Mouse (Mus musculus) layer of hippocampus, adult 8-10 months (tissue): Measurements from ENCODE around the gene Olfr364-ps1. TPM values are rescaled to one million over a fixed set of nuclear protein-coding genes. Genes with fewer than 3 reads are reported as not detected.

Experiments used
- DNase-seq, 2 experiments: peaks; one replicate each; pipeline ENCODE4 v3.0.0; 2022; ENCODE audit warnings: low spot score in 2 of 2
- total RNA-seq, 4 experiments: library from RNA; stranded (reverse); gene quantifications; 2 replicates each; pipeline ENCODE4 v1.2.4; 2022

The Olfr364-ps1 gene
- total RNA-seq, result not detected

- no peak for DNase-seq
Observed at GRCm38 (mm10) chr2:37139022-37139421, at the start of gene Olfr364-ps1. Olfr364-ps1 (plus strand) TSS chr2:37139322.

DNA sequence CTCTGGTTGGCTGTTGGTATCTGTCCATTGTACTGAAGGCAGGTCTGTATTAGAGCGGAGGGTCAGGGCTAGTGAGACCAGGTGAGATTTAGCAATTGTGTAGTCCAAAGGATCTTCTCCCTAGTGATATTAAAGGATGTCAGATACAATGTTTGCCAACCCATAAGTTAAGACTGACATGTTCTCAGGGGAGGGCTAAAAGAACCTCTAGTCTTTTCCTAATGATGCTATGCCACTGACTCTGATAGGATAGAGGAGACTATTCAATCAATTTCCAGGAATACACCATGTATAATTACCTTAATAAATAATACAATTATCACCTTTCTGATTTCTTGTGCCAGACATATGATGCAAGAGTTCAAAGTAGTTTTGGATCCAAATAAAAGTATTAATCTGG, 21.3 kb upstream of the Olfr364-ps1 start, which contains the start of gene Olfr362:
TSS of gene Olfr362 (minus strand) at position 101 of the 400 bp plus-strand sequence.
- DNase-seq, result no peak

DNA sequence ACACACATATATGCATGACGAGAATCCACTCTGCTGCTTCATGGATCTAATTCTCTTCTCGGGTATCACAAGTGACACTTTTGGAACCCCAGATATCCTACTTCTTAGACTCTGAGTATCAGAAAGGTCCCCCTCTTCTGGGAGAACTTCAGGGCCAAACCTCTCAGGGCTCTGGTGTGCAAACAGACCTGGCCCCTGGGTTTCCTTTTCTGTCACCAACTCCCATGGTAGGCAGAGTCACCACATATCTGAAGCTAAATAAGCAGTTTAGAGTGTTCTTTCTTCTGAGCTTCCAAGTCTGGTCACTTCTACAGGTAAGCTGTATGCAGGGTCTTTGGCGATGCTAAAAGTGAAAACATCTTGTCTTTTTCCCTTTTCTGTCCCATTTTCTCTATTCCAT, 48.8 kb downstream of the Olfr364-ps1 start, which contains the start of gene Olfr365:
TSS of gene Olfr365 (plus strand) at position 301 of the 400 bp plus-strand sequence.
- DNase-seq, result no peak

Other genes starting within 250 kb of the Olfr364-ps1 start
- gene Olfr353, start 246.4 kb upstream of the Olfr364-ps1 start, total RNA-seq, result not detected
- not detected for gene Olfr354, start 233.6 kb upstream of the Olfr364-ps1 start, total RNA-seq
- not detected for gene Olfr355, start 210.4 kb upstream of the Olfr364-ps1 start, total RNA-seq
- not detected for gene Olfr356, start 202.2 kb upstream of the Olfr364-ps1 start, total RNA-seq
- gene Olfr357, start 145.5 kb upstream of the Olfr364-ps1 start, total RNA-seq, result not detected
- not detected for gene Olfr358, start 130.0 kb upstream of the Olfr364-ps1 start, total RNA-seq
- not detected for gene Olfr360, start 73.6 kb upstream of the Olfr364-ps1 start, total RNA-seq
- not detected for gene Olfr361, start 50.0 kb upstream of the Olfr364-ps1 start, total RNA-seq
- not detected for gene Olfr362, start 21.4 kb upstream of the Olfr364-ps1 start, total RNA-seq
- under 1 TPM in 2 of 4 experiments, not detected in 2; 0.07 to 0.10 TPM for gene Olfr365, start 48.9 kb downstream of the Olfr364-ps1 start, total RNA-seq
- gene Olfr366, start 72.3 kb downstream of the Olfr364-ps1 start, total RNA-seq, result not detected
- not detected for gene Olfr368, start 187.2 kb downstream of the Olfr364-ps1 start, total RNA-seq
- gene Pdcl, start 220.0 kb downstream of the Olfr364-ps1 start, total RNA-seq, result 10 to 100 TPM; 22.9 to 29.7 (median 25.0) TPM